Mouse (Mus musculus) testis, adult 2 months (tissue): ENCODE data around the gene Prlr. TPM values are rescaled to one million over a fixed set of nuclear protein-coding genes. Genes with fewer than 3 reads are reported as not detected.

ENCODE experiments used
- H3K27ac ChIP-seq: fragments of 200-500 bp; 2 replicates; pipeline ENCODE4 v1.5.1; 2012; ENCODE audit warnings: low read depth, low read length; ENCODE audit not compliant: control insufficient read depth, insufficient read depth
- H3K27me3 ChIP-seq: fragments of 200-500 bp; 2 replicates; pipeline ENCODE4 v1.6.1; 2012; ENCODE audit warnings: mild to moderate bottlenecking, low read length, moderate library complexity; ENCODE audit not compliant: control insufficient read depth, insufficient read depth
- H3K36me3 ChIP-seq: fragments of 200-500 bp; 2 replicates; pipeline ENCODE4 v1.6.1; 2012; ENCODE audit warnings: mild to moderate bottlenecking, low read length; ENCODE audit not compliant: control insufficient read depth, insufficient read depth
- H3K4me1 ChIP-seq: fragments of 200-500 bp; 2 replicates; pipeline ENCODE4 v1.6.1; 2012; ENCODE audit warnings: low read length; ENCODE audit not compliant: control insufficient read depth, insufficient read depth
- H3K4me3 ChIP-seq: fragments of 200-500 bp; 2 replicates; pipeline ENCODE4 v1.5.1; 2012; ENCODE audit warnings: low read depth, mild to moderate bottlenecking, low read length, moderate library complexity, mixed read lengths; ENCODE audit not compliant: control insufficient read depth
- CTCF ChIP-seq: fragments of 200-500 bp; IDR thresholded peaks from 2 replicates; pipeline ENCODE4 v1.5.1; 2012; ENCODE audit warnings: low read depth, mild to moderate bottlenecking, inconsistent platforms, low read length, moderate library complexity; ENCODE audit not compliant: control insufficient read depth, insufficient read depth, insufficient replicate concordance
- POLR2A ChIP-seq: fragments of 200-500 bp; IDR thresholded peaks from 2 replicates; pipeline ENCODE4 v1.6.1; 2012; ENCODE audit warnings: low read depth, mild to moderate bottlenecking, inconsistent platforms, low read length, moderate library complexity; ENCODE audit not compliant: control insufficient read depth
- polyA plus RNA-seq: library from polyadenylated mRNA; depleted of rRNA; stranded (reverse); fragments of >200 nt; gene quantifications from 2 replicates; pipeline ENCODE4 v1.2.3, GENCODE M21; 2012

Prlr gene
- polyA plus RNA-seq, 1 experiment = 4.2 TPM

- TF ChIP-seq CTCF = no peak
- TF ChIP-seq POLR2A = no peak
These were observed 136.8 kb downstream of the Prlr start for GRCm38 (mm10) chr15:10313522-10314455.

DNA sequence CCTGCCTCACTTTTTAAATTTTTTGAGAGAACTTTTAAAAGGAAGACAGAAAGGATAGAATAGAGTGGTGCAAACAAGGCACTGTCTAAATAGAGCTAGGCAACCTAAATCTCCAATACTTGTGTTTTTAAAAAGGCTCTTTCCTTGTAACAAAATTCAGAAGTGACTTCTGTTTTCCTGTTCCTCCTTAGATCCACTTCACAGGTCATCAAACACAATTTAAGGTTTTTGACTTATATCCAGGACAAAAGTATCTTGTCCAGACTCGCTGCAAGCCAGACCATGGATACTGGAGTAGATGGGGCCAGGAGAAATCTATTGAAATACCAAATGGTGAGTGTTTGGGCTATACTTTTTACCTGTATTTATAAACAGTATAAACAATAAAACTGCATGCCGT, 148.0 kb downstream of the Prlr start, which contains the start of gene Gm21973:
Gene Gm21973 (plus strand): TSS at position 301 of the 400 bp plus-strand sequence.
- Histone ChIP-seq H3K4me1 (no peaks in the 10 kb centered on the region), H3K27ac (no peak within 1 kb of the TSS), H3K27me3 (no peaks in the 10 kb centered on the region), H3K4me3 (no peak within 1 kb of the TSS), H3K36me3 (no peaks in the 10 kb centered on the region)
- TF ChIP-seq CTCF (no peak), POLR2A (no peak)

More at GRCm38 (mm10) chr15:10313522-10314455, 136.8 kb downstream of the Prlr start:
- no peaks in the 10 kb centered on the region for H3K27me3 ChIP-seq
- H3K4me3 ChIP-seq = no peak overlapping the region
- H3K27ac ChIP-seq = no peak overlapping the region
- H3K4me1 ChIP-seq = no peaks in the 10 kb centered on the region
- no peaks in the 10 kb centered on the region for H3K36me3 ChIP-seq

DNA sequence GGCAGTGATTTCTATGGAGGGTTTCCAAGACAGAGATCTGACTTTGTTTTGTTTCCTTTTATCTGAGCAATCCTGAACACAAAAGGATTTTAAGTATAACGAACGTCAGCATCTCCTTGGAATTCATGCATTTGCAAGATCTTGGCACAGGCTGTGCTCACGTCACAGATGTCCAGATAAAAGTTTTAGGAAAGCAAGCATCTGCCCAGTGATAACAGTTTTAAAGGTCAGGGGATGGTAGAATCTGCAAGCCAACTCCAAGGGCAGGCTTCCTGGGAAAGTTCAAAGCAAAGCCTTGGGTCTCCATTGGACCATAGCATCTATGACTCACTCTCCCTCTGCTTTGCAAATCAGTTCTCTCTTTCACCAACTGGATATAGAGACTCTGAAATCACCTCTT, 153.6 kb downstream of the Prlr start:
- no peak overlapping the region for H3K27ac ChIP-seq
- no peaks in the 10 kb centered on the region for H3K27me3 ChIP-seq
- TF ChIP-seq CTCF (no peak), POLR2A (no peak)
- H3K36me3 ChIP-seq = no peaks in the 10 kb centered on the region
- H3K4me1 ChIP-seq = no peaks in the 10 kb centered on the region
- H3K4me3 ChIP-seq = no peak overlapping the region

DNA sequence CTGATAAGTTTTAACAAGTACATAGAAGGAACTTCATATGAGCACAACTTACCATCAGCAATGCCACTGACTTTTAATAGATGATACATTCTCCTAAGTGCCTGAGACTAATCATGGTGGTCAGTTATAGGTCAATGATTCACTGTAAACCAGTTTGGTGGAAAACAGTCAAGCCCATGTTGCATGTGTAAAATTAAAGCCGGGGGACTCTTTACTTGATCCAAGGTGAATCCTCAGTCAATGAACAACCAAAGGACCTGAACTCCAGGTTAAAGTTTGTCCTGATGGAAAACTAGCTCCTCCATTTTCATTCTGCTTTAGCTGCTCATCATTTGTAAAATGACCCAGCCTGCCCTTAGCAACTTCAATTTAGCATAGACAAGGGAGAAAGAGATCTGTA, 155.5 kb downstream of the Prlr start:
- H3K36me3 ChIP-seq = no peaks in the 10 kb centered on the region
- H3K27ac ChIP-seq = no peak overlapping the region
- TF ChIP-seq POLR2A = no peak
- no peak for TF ChIP-seq CTCF
- no peaks in the 10 kb centered on the region for H3K4me1 ChIP-seq
- H3K4me3 ChIP-seq = no peak overlapping the region
- no peaks in the 10 kb centered on the region for H3K27me3 ChIP-seq

DNA sequence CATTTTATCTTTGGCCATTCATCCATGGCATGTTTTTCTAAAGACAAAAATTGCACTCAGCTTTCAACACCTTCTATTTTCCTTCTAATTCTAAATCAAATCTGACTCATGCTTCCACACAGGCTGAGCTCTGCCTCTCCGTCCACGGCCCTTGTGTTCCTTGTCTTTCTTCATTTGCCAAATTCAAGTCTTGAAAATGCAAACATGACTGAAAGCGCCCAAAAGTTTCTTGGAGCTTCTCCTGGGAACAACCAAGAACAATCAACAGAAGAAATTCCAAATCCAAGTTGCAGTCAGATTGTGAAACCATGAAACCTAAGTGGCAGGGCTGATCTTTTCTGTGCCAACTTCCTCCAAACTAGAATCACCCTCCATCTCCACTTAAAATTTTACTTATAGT, 161.6 kb downstream of the Prlr start:
- no peaks in the 10 kb centered on the region for H3K4me1 ChIP-seq
- no peaks in the 10 kb centered on the region for H3K36me3 ChIP-seq
- H3K27ac ChIP-seq = no peak overlapping the region
- no peak for TF ChIP-seq CTCF
- no peak for TF ChIP-seq POLR2A
- no peak overlapping the region for H3K4me3 ChIP-seq
- no peaks in the 10 kb centered on the region for H3K27me3 ChIP-seq

DNA sequence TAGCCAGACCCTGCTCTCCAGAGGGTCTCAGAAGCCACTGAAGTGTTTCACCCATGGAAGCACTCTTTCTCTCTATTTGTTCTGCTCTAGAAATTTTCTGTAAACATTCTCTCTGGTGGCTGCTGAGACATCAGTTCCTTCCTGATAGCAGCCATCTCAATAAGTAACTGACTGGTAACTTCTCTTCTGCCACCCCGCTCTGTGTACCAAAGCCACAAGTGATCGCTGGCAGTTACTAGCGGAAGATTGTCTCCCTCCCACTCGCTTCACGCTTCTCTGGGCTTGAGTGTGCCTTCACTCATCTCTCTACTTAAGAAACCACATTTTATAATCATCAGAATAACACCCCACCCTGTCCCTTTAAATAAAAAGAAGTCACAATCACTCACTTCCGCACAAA, 170.0 kb downstream of the Prlr start:
- no peak for TF ChIP-seq CTCF
- TF ChIP-seq POLR2A = no peak
- H3K27me3 ChIP-seq = no peaks in the 10 kb centered on the region
- no peak overlapping the region for H3K4me3 ChIP-seq
- H3K27ac ChIP-seq = no peak overlapping the region
- H3K4me1 ChIP-seq = no peaks in the 10 kb centered on the region
- no peaks in the 10 kb centered on the region for H3K36me3 ChIP-seq

DNA sequence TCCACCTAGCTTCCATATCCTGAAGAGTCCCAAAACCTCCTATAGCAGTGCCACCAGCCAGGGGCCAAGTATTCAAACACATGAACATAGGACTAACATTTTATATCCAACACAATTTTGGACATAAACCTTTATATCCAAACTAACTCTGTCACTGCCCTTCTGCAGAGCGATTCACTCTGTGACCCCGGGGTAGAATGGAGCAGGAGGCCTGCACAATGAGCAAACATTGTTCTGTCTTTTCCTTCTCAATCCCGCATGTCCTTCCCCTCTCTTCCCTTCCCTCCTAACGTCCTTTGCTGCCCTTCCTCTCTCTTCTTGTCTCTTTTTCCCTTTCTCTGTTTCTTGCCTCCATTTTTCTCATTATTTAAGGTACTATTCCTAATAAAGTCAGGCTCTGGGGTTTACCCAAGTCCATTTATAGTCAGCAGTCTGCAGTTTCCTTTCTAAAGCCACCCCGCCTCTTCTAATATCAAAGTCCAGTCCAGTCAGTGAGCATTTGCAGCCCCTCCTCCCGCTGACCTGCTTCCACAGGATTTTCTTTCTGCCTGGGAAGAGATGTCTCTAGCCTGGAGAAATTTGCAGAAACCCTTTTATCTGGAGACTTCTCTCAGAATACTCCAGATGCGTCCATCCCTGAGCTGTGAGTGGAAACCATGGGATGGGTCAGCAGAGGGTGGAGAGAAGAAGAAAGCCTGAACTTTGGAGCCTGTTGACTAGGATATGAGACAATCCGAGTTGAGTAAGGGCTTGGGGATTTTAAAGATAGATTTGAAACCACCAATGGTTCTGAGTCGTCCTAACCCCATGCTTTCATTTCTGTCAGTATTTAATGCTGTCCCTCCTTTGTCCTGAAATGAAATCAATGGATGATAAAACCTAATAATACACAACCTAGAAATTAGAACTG, 181.3 kb downstream of the Prlr start, which contains the start of gene Agxt2:
Gene Agxt2 (plus strand): TSS at position 494 of the 910 bp plus-strand sequence.
- Histone ChIP-seq H3K27me3 (no peaks in the 10 kb centered on the region), H3K4me1 (no peaks in the 10 kb centered on the region), H3K27ac (no peak within 1 kb of the TSS), H3K4me3 (no peak within 1 kb of the TSS), H3K36me3 (no peaks in the 10 kb centered on the region)
- no peak for TF ChIP-seq POLR2A
- no peak for TF ChIP-seq CTCF
